Mouse (Mus musculus) CD4-positive, CD25-positive, alpha-beta regulatory T cell, adult 2 months (primary cell): ENCODE results near the gene Rtl1.

ENCODE experiments used
- DNase-seq: peaks from one replicate; pipeline ENCODE4 v3.0.0-alpha.2; 2012; ENCODE audit warnings: low read depth, low spot score

Gene Rtl1

GRCm38 (mm10) chr12:109600230-109600629 lies at the start of gene Rtl1:
Rtl1 (minus strand) TSS chr12:109600330.
- DNase-seq, result no peak

- DNase-seq, result no peak
These were observed 40.5 kb upstream of the Rtl1 start for GRCm38 (mm10) chr12:109640560-109641167.

- DNase-seq, result no peak
These were observed 31.9 kb upstream of the Rtl1 start for GRCm38 (mm10) chr12:109632035-109632434.

- DNase-seq, result no peak
These were observed 28.8 kb upstream of the Rtl1 start for GRCm38 (mm10) chr12:109628887-109629286.

- DNase-seq, result no peak
These were observed 26.8 kb upstream of the Rtl1 start for GRCm38 (mm10) chr12:109626910-109627309.

GRCm38 (mm10) chr12:109620196-109620595 lies 20.1 kb upstream of the Rtl1 start:
- no peak for DNase-seq

GRCm38 (mm10) chr12:109617993-109618392 lies 17.9 kb upstream of the Rtl1 start:
- DNase-seq, result no peak

- no peak for DNase-seq
These were observed 17.0 kb upstream of the Rtl1 start for GRCm38 (mm10) chr12:109617126-109617525.

- DNase-seq, result no peak
These were observed 15.2 kb upstream of the Rtl1 start for GRCm38 (mm10) chr12:109615371-109615770.

GRCm38 (mm10) chr12:109614416-109614815 lies 14.3 kb upstream of the Rtl1 start:
- no peak for DNase-seq

- no peak for DNase-seq
These were observed 12.6 kb upstream of the Rtl1 start for GRCm38 (mm10) chr12:109612392-109613385.

GRCm38 (mm10) chr12:109608576-109609440 lies 8.7 kb upstream of the Rtl1 start:
- peak; percentile 14 for DNase-seq

- no peak for DNase-seq
These were observed 7.8 kb upstream of the Rtl1 start for GRCm38 (mm10) chr12:109607953-109608352.

GRCm38 (mm10) chr12:109607191-109607590 lies 7.1 kb upstream of the Rtl1 start:
- no peak for DNase-seq

- DNase-seq, result no peak
These were observed 5.0 kb upstream of the Rtl1 start for GRCm38 (mm10) chr12:109604982-109605721.

- no peak for DNase-seq
These were observed 1.4 kb downstream of the Rtl1 start for GRCm38 (mm10) chr12:109598551-109599250.

GRCm38 (mm10) chr12:109596726-109597125 lies 3.4 kb downstream of the Rtl1 start:
- no peak for DNase-seq

GRCm38 (mm10) chr12:109596232-109596631 lies 3.9 kb downstream of the Rtl1 start:
- no peak for DNase-seq

- no peak for DNase-seq
These were observed 4.4 kb downstream of the Rtl1 start for GRCm38 (mm10) chr12:109595753-109596152.

- DNase-seq, result no peak
These were observed 5.2 kb downstream of the Rtl1 start for GRCm38 (mm10) chr12:109594961-109595360.
